Mouse (Mus musculus): ENCODE data around the gene Pbx1. TPM values are rescaled to one million over a fixed set of nuclear protein-coding genes. Genes with fewer than 3 reads are reported as not detected.

Gene Pbx1
- total RNA-seq, 2 experiments from 2014 or later: 5.2 to 5.6 TPM

GRCm38 (mm10) chr1:168138669-168139068, 293.4 kb downstream of the Pbx1 start:
- ATAC-seq (replicated peaks; ENCODE audit: low FRiP score, poor library complexity, severe bottlenecking): no peak

GRCm38 (mm10) chr1:168137890-168138289, 294.2 kb downstream of the Pbx1 start:
- no peak for ATAC-seq (replicated peaks; ENCODE audit: low FRiP score, poor library complexity, severe bottlenecking)

- no peak for ATAC-seq (replicated peaks; ENCODE audit: low FRiP score, poor library complexity, severe bottlenecking)
These were observed 296.5 kb downstream of the Pbx1 start for GRCm38 (mm10) chr1:168135545-168135944.

- no peak for ATAC-seq (replicated peaks; ENCODE audit: low FRiP score, poor library complexity, severe bottlenecking)
These were observed 298.4 kb downstream of the Pbx1 start for GRCm38 (mm10) chr1:168133696-168134095.

- no peak for ATAC-seq (replicated peaks; ENCODE audit: low FRiP score, poor library complexity, severe bottlenecking)
These were observed 304.1 kb downstream of the Pbx1 start for GRCm38 (mm10) chr1:168128004-168128403.

- no peak for ATAC-seq (replicated peaks; ENCODE audit: low FRiP score, poor library complexity, severe bottlenecking)
These were observed 307.2 kb downstream of the Pbx1 start for GRCm38 (mm10) chr1:168124643-168125490.

- ATAC-seq (replicated peaks; ENCODE audit: low FRiP score, poor library complexity, severe bottlenecking): no peak
These were observed 314.0 kb downstream of the Pbx1 start for GRCm38 (mm10) chr1:168118077-168118476.

- no peak for ATAC-seq (replicated peaks; ENCODE audit: low FRiP score, poor library complexity, severe bottlenecking)
These were observed 314.7 kb downstream of the Pbx1 start for GRCm38 (mm10) chr1:168117367-168117766.

- no peak for ATAC-seq (replicated peaks; ENCODE audit: low FRiP score, poor library complexity, severe bottlenecking)
These were observed 322.3 kb downstream of the Pbx1 start for GRCm38 (mm10) chr1:168109797-168110196.

- ATAC-seq (replicated peaks; ENCODE audit: low FRiP score, poor library complexity, severe bottlenecking): no peak
These were observed 328.2 kb downstream of the Pbx1 start for GRCm38 (mm10) chr1:168103821-168104220.

- no peak for ATAC-seq (replicated peaks; ENCODE audit: low FRiP score, poor library complexity, severe bottlenecking)
These were observed 330.6 kb downstream of the Pbx1 start for GRCm38 (mm10) chr1:168101514-168101913.

- ATAC-seq (replicated peaks; ENCODE audit: low FRiP score, poor library complexity, severe bottlenecking): no peak
These were observed 333.3 kb downstream of the Pbx1 start for GRCm38 (mm10) chr1:168098806-168099205.

- ATAC-seq (replicated peaks; ENCODE audit: low FRiP score, poor library complexity, severe bottlenecking): no peak
These were observed 337.4 kb downstream of the Pbx1 start for GRCm38 (mm10) chr1:168094671-168095070.

- ATAC-seq (replicated peaks; ENCODE audit: low FRiP score, poor library complexity, severe bottlenecking): no peak
These were observed 339.0 kb downstream of the Pbx1 start for GRCm38 (mm10) chr1:168093044-168093443.

GRCm38 (mm10) chr1:168091627-168092026, 340.4 kb downstream of the Pbx1 start:
- ATAC-seq (replicated peaks; ENCODE audit: low FRiP score, poor library complexity, severe bottlenecking): no peak

- no peak for ATAC-seq (replicated peaks; ENCODE audit: low FRiP score, poor library complexity, severe bottlenecking)
These were observed 343.4 kb downstream of the Pbx1 start for GRCm38 (mm10) chr1:168088680-168089079.

- no peak for ATAC-seq (replicated peaks; ENCODE audit: low FRiP score, poor library complexity, severe bottlenecking)
These were observed 352.7 kb downstream of the Pbx1 start for GRCm38 (mm10) chr1:168079394-168079767.

GRCm38 (mm10) chr1:168078746-168079393, 353.2 kb downstream of the Pbx1 start:
- no peak for ATAC-seq (replicated peaks; ENCODE audit: low FRiP score, poor library complexity, severe bottlenecking)

GRCm38 (mm10) chr1:168071974-168072373, 360.1 kb downstream of the Pbx1 start:
- ATAC-seq (replicated peaks; ENCODE audit: low FRiP score, poor library complexity, severe bottlenecking): no peak

GRCm38 (mm10) chr1:168070273-168070910, 361.7 kb downstream of the Pbx1 start:
- no peak for ATAC-seq (replicated peaks; ENCODE audit: low FRiP score, poor library complexity, severe bottlenecking)

GRCm38 (mm10) chr1:168069740-168070139, 362.3 kb downstream of the Pbx1 start:
- ATAC-seq (replicated peaks; ENCODE audit: low FRiP score, poor library complexity, severe bottlenecking): no peak

Measured in erythroblast, adult 5-6 weeks (primary cell).